Mouse (Mus musculus) frontal cortex, postnatal 10 days (tissue): ENCODE measurements around the gene Tbc1d22a.

Experiments used
- DNase-seq, 2 experiments: peaks; one replicate each; pipeline ENCODE4 v3.0.0; 2022; ENCODE audit warnings: low spot score in 2 of 2, mixed read lengths in 1 of 2

Tbc1d22a gene

DNA sequence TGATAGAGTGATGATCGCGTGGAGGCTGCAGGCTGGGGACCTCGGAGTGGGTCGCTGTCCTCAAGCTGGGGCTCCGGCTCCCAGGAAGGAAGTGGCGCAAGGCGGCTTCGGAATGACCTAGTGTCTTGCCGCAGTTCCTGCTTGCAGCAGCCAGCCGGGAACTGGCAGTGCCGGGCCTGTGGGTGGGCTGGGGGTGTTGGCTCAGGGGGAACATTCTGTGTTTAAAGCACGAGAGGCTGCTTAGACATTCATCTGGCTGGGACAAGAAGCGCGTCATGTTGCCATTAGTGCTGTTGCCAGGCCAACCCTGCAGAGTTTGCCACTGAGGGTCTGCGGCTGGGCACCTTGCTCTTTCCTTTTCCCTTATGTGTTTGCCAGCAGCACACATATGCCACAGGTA lies 63.2 kb downstream of the Tbc1d22a start:
- peak; percentile 54 to 71 for DNase-seq

DNA sequence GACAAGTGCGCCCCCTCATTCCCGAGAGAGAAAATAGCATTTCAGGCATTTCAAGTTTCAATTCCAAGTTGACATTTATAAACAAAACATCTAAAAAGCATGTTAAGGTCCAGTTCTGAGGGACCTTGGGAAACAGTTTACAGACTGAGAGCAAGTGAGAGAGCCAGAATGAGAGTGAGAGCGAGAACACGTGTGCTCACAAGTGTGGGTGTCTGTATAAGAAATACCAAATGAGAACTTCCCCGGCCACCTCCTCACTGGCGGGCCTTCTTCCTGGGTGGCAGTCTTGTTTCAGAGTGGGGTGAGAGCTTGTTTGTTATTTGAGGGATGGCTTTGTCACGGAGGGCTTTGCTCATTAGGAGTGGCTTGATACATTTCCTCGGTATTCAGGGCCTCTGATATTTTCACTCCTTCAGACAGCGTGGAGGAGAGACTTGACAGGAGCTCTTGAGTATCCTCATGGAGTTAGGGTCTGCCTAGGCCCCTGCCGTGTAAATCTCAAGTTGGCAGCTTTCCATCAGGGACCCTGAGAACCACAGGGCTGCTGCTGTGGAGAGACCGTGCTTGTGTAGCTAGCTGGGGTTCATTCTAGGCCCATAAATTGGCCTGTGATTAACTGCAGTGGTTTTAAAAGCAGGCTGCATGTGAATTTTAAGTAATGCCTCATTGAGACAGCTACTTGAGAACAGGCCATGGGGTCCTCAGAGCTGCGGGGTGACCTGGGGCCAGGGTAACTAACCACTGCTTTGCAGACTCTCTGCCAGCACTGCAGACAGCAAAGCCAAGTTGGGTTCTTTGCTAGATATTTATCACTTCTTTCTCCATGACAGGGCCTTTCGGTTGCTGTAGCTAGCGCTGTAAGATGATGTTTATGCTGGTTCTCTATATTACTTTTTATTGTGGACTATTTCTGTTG lies 65.1 kb downstream of the Tbc1d22a start:
- DNase-seq: no peak

- DNase-seq: no peak
Observed at GRCm38 (mm10) chr15:86280137-86280536, 65.9 kb downstream of the Tbc1d22a start.

DNA sequence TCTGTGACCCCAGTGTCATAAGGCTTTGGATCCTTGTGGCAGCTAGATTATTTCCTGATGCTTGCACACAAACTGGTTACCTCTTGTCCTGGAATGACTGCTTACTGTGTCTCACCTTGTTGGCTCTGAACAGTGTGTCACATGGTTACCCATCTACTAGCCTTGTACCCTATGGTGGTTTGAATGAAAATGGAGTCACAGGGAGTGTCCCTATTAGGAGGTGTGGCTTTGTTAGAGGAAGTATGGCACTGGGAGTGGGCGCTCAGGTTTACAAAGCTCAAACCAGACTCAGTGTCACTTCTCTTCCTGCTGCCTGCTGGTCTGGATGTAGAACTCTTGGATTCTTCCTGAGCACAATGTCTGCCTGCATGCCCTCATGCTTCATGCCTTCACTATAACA lies 69.0 kb downstream of the Tbc1d22a start:
- DNase-seq: no peak

DNA sequence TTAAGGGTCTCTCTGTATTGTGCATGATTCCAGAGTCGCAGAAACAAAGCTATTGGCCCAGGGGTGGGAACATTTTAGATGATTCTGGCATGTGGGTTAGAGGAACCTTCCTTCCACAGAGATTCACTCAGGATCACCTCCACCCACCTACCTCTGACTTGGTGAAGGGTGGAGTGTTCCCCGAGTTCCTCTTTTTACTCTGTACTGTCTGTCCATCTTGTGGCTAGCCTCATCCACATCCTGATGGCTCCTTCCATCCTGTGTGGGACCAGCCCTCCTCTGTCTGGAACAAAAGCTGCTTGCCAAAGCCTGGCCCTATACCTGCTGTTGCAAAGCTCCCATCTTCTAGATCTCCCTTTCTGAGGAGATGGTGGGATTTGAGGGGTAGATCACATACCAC lies 71.0 kb downstream of the Tbc1d22a start:
- DNase-seq: no peak

DNA sequence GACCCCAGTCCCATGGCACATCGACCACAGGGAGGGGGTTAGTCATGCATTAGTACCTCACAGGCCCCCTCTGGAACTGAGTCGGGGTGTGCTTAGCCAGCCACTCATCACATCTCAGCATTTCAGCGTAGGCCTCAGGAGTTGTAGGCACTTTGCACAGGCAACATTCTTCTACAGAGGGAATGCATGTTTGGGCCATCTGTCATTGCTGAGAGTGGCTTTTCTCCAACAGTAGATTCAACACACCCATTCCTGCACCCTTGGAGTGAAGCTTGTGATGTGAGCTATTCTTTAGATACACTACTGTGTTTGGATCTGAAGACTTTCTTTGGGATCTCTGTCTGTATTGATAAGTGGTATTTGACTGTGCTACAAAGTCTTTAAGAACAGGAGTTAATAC lies 75.8 kb downstream of the Tbc1d22a start:
- DNase-seq: no peak

- no peak for DNase-seq
Observed at GRCm38 (mm10) chr15:86292288-86292687, 78.0 kb downstream of the Tbc1d22a start.

- DNase-seq: no peak
Observed at GRCm38 (mm10) chr15:86294426-86294825, 80.2 kb downstream of the Tbc1d22a start.

DNA sequence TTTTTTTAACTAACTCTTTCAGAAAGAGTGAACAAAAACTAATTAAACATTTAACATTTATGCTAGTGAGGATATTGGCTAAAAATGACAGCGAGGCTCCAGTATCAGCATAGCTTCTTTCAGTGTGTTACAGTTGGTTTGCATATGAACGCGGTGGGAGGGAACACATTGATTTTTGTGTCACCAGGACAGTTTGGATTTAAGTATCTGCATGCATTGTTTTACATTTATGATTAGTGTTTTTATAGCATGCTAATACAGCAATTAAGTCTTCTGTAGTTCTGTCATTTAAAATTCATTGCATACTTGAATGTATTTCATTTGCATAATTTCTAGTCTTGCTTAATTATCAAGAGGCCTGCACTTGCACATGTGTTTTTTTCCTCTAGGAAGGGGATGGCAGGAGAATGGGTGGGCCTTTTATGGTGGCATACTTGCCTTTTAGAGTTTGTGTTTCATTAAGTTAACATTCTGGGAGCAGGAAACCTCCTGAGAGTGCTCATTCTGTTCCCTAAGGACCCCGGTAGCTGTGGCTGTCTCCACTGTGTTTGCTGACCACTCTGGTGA lies 81.5 kb downstream of the Tbc1d22a start:
- no peak for DNase-seq

GRCm38 (mm10) chr15:86297281-86297680 lies 83.0 kb downstream of the Tbc1d22a start:
- DNase-seq: no peak

DNA sequence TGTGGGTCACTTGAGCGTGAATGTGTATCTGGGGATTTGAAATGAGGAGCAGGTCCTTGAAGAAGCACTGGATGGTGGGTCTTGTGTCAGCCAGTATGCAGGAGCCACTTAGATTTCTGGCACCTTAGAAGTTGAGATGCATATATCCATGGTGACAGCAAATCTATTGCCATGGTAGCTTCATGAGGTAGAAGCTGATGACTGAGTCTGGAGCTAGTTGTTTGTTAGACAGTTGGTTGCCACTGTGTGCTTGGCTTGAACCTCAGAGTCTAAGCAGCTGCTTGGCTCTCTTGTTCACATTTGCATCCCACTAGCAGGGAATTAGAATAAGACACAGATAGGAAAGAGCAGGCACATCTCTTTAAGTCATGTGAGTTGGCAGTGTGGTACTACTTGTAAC lies 89.6 kb downstream of the Tbc1d22a start:
- no peak for DNase-seq

DNA sequence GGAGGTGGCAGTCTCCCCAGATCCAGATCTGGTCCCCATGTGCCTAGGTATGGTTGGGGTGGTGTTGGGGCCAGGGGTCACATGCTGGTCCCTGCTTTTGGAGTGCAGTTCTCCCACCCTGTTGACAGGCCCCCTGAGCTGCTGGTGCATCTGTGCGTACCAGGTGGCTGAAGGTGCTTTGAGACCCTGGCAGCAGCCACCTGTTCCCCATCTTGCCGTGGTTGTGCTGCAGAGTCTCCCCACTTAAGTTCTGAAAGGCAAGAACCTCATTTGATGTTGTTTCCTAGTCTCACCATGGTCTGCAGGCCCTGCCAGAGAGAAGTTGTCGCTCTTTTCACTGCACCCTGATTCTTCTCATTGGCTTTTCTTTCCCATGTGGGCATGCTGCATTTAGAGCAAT lies 90.6 kb downstream of the Tbc1d22a start:
- DNase-seq: no peak

- no peak for DNase-seq
Observed at GRCm38 (mm10) chr15:86305290-86305689, 91.0 kb downstream of the Tbc1d22a start.

DNA sequence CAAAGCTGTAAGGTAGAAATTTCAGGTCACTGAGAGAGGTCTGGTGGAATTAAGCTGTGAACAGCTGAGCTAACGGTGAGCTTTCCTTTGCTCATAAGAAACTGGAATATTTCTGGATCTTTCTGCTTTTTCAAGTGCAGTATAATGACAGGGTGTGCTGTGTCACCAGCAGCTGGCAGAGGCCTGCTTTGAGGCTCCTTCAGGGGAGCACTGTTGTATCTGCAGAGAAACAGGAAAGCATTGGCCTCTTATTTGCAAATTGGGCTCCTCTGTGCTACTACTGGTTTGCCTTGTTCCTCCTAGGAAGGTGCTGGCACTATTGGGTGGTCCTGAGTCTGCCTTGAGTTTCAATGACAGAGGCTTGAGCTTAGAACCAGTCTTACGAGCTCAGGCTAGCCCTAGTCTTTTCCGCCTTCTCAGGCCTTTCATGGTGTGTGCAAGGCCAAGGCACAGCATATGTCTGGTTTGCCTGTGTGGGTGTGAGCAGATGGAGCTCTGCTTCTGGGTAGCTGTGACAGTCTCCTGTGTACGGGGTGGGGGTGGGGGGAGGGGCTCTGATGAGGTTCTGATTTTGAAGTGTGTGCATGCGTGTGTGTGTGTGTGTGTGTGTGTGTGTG lies 95.1 kb downstream of the Tbc1d22a start:
- no peak for DNase-seq

- DNase-seq: no peak
Observed at GRCm38 (mm10) chr15:86320803-86321510, 106.7 kb downstream of the Tbc1d22a start.

GRCm38 (mm10) chr15:86326341-86326740 lies 112.1 kb downstream of the Tbc1d22a start:
- no peak for DNase-seq

GRCm38 (mm10) chr15:86329911-86330310 lies 115.7 kb downstream of the Tbc1d22a start:
- DNase-seq: no peak

GRCm38 (mm10) chr15:86330454-86330853 lies 116.2 kb downstream of the Tbc1d22a start:
- no peak for DNase-seq

DNA sequence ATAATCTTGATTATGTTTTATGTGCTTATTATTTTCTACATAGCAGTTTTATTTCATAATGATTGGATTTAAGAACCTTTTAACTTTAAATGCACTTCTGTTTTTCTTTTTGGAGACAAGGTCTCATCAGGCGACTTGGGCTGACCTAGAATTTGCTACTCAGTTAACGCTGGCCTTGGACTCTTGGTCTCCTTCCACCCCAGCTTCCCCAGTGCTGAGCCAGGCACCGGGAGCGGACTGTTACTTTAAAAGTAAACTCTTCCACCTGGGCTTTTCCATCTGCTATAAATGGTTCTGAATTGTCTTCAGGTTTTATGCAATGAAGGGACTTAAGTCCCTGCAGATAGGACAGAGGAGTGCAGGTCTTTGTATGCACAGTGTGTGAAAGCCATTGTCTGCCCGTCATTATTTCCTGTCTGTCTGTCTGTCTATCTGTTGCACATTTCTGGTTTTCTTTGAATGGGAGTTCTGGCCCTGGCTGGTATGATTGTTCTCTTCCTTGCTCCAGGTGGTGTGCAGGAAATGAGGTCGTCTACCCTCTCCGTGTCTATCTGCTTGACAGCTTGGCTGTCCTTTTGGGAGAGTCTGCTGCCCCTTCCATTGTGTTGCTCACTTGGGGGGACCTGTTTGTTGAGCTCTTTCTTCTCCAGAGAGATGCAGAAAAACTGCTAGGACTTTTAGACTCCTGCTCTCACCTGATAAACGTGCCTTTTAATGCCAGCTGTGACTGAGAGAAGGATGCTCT lies 117.4 kb downstream of the Tbc1d22a start:
- DNase-seq: no peak

DNA sequence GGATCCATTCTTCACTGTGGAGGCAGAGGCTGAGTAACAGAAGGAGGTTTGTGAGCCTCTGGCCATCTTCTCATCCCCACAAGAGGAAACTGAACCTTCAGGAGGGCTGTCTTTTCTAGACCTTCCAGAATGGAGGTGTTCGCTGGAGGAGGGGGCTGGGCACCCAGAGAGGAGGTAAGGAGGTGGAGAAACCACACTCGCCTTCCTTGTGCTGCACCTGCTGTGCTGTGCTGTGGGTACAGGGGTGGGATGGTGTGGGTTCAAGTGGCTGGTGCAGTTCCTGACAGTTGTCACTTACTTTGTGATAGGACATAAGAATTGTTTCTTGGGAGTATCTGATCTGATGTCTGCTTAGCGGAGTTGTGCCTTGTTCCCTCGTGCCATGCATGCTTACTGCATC lies 118.9 kb downstream of the Tbc1d22a start:
- DNase-seq: no peak

DNA sequence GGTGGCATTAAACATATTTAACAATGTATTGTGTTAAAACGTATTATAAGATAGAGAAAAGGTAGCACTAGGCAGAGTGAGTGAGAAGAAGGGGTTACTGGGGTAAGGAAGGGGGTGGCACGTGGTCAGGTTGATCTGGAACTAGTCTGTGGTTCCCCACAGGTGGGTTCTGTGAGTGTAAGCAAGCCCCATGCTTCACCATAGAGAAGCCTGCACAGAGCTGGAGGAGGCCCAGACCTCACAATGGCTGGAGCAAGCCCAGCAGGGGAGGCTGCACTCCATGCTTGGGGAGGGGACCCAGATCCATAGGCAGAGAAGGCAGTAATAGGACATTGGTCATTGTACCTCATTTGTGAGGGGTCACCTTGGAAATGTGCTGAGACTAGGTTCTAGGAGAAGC lies 119.3 kb downstream of the Tbc1d22a start:
- no peak for DNase-seq

- DNase-seq: no peak
Observed at GRCm38 (mm10) chr15:86334276-86334675, 120.0 kb downstream of the Tbc1d22a start.
